Mouse (Mus musculus) induced T-regulatory cell, adult 2 months (primary cell): Measurements from ENCODE around the gene Gm3376.
"Not testable (repeated sequence)": the region's sequence is repeated elsewhere in the genome, so short reads cannot be mapped to it uniquely, and the experiment has no call there.

ENCODE experiments used
- DNase-seq: peaks from one replicate; pipeline ENCODE4 v3.0.0-alpha.2; 2012; ENCODE audit warnings: low read depth

Gene Gm3376

DNA sequence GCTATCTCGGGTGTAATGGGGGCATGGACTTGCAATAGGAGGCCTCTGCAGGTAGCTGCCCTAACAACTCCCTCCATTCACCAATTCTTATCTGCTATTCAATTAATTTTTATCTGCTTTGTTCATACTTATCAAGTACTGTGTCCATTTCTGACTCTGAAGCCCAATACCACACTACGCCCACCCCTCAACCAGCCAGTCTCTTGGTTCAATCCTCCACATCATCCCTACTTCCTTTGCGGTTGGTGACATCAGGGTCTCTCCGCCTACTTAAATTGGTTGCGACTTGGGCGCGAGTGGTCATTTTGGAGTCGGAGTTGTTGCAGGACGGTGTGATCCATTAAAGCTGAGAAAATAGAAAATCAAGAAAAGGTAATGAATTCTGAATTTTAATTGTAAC, at the start of gene Gm3376:
TSS of gene Gm3376 (plus strand) at position 301 of the 400 bp plus-strand sequence.
- not testable (repeated sequence) for DNase-seq
